In genomic region chr11:117975211-117975967, GRCm38 (mm10) we compare ENCODE assay signal across 8 mouse cellular contexts. TPM values are rescaled to one million over a fixed set of nuclear protein-coding genes. Genes with fewer than 3 reads are reported as not detected.
DNase-seq lines count a peak whose midpoint lies in the region; ATAC-seq and TF ChIP-seq lines count a peak whose summit lies in the region.

No protein-coding gene starts in this region.

- H3K4me1 ChIP-seq in kidney, embryonic 16.5 days (ENCODE audit: insufficient read depth, low read length), result peaks cover 37% of the 10 kb centered on the region
- H3K4me1 ChIP-seq in bone marrow macrophage, adult 2 months (ENCODE audit: control insufficient read depth, insufficient read depth, low read length), result peaks cover 67% of the 10 kb centered on the region
- H3K4me1 ChIP-seq in hindbrain, embryonic 10.5 days (replicated peaks), result peaks cover 83% of the 10 kb centered on the region

- no peak overlapping the region for H3K4me3 ChIP-seq in kidney, embryonic 16.5 days (ENCODE audit: low read length)
- no peak overlapping the region for H3K4me3 ChIP-seq in bone marrow macrophage, adult 2 months (ENCODE audit: insufficient read depth, low read length)
- peak overlapping the region; percentile 41 for H3K4me3 ChIP-seq in hindbrain, embryonic 10.5 days

- no peaks in the 10 kb centered on the region for H3K9me3 ChIP-seq in kidney, embryonic 16.5 days (ENCODE audit: low read length)
- H3K9me3 ChIP-seq in hindbrain, embryonic 10.5 days, result no peaks in the 10 kb centered on the region

- ATAC-seq in kidney, embryonic 16.5 days (ENCODE audit: low FRiP score, low TSS enrichment), result peak; percentile 40; the same call in 1 of the 2 replicates
- no peak for ATAC-seq in erythroblast, adult 5-6 weeks (replicated peaks; ENCODE audit: low FRiP score, poor library complexity, severe bottlenecking)

- WGBS in kidney, embryonic 16.5 days, result 7% methylated on average over 18 of the region's 18 CpGs
- under 1% methylated on average over 18 of the region's 18 CpGs for WGBS in hindbrain, embryonic 10.5 days

- no peak for DNase-seq in kidney, adult 11 months
- DNase-seq in hindbrain, embryonic 10.5 days (ENCODE audit: low spot score), result peak; percentile 85
- peak; percentile 62 for DNase-seq in neural tube, embryonic 10.5 days (ENCODE audit: extremely low spot score, low spot score)
- no peak for DNase-seq in layer of hippocampus, postnatal 25 days (ENCODE audit: extremely low spot score in 1 of 2, low spot score in 1 of 2)
- DNase-seq in right cerebral cortex, adult 18-20 months, result no peak

- peak overlapping the region; percentile 61 for H3K9ac ChIP-seq in kidney, embryonic 16.5 days (replicated peaks; ENCODE audit: low read length)

- peak overlapping the region; percentile 88 for H3K27ac ChIP-seq in kidney, embryonic 16.5 days (ENCODE audit: low read length)
- H3K27ac ChIP-seq in bone marrow macrophage, adult 2 months (ENCODE audit: insufficient read depth, low read depth, low read length), result 0 out of 2 replicates have a peak overlapping the region, but pooled peaks have one; percentile 6
- peak overlapping the region; percentile 93 for H3K27ac ChIP-seq in hindbrain, embryonic 10.5 days

- H3K4me2 ChIP-seq in kidney, embryonic 16.5 days (replicated peaks; ENCODE audit: low read depth, low read length), result no peak overlapping the region

- no peak for TF ChIP-seq POLR2A in bone marrow macrophage, adult 2 months (IDR thresholded peaks at IDR 0.05; ENCODE audit: borderline replicate concordance, low read depth, low read length)

- no peaks in the 10 kb centered on the region for H3K27me3 ChIP-seq in kidney, embryonic 16.5 days (ENCODE audit: insufficient read depth, low read length)
- peaks cover 29% of the 10 kb centered on the region for H3K27me3 ChIP-seq in hindbrain, embryonic 10.5 days (ENCODE audit: insufficient read depth, poor library complexity, severe bottlenecking)

- no peak for TF ChIP-seq CTCF in bone marrow macrophage, adult 2 months (IDR thresholded peaks at IDR 0.05; ENCODE audit: low read depth, low read length)

- no peaks in the 10 kb centered on the region for H3K36me3 ChIP-seq in kidney, embryonic 16.5 days (ENCODE audit: insufficient read depth, low read length)
- no peaks in the 10 kb centered on the region for H3K36me3 ChIP-seq in hindbrain, embryonic 10.5 days

RNA-seq across cellular contexts. Expression of gene Socs3, which starts 5.5 kb away (rescaled TPM):
- polyA plus RNA-seq in kidney, embryonic 16.5 days (2015; fragmentation: Nextera tagmentation; extraction: Ambion mirVana), result 14.6 and 15.9 TPM in 2 replicates
- polyA plus RNA-seq in bone marrow macrophage, adult 2 months (2012; ENCODE audit: insufficient read depth, insufficient read length, missing spikeins), result 6.9 and 7.1 TPM in 2 replicates
- polyA plus RNA-seq in hindbrain, embryonic 10.5 days (2016; fragmentation: Nextera tagmentation; extraction: Ambion mirVana), result 12.5 and 14.2 TPM in 2 replicates
- total RNA-seq in erythroblast, adult 5-6 weeks (2015; ENCODE audit: low replicate concordance), result 0.19 and 0.42 TPM in 2 replicates
- 1.3 and 1.5 TPM in 2 replicates for total RNA-seq in erythroblast, adult 5-6 weeks (2017; ENCODE audit: low replicate concordance)
- 1 to 10 TPM; 1.3 to 1.8 TPM for total RNA-seq in layer of hippocampus, postnatal 25 days (2021)

RNA-seq across cellular contexts. Expression of gene Pgs1, which starts 10.7 kb away (rescaled TPM):
- 37.5 and 41.8 TPM in 2 replicates for polyA plus RNA-seq in kidney, embryonic 16.5 days (2015; fragmentation: Nextera tagmentation; extraction: Ambion mirVana)
- 35.4 and 37.1 TPM in 2 replicates for polyA plus RNA-seq in bone marrow macrophage, adult 2 months (2012; ENCODE audit: insufficient read depth, insufficient read length, missing spikeins)
- 46.2 and 51.9 TPM in 2 replicates for polyA plus RNA-seq in hindbrain, embryonic 10.5 days (2016; fragmentation: Nextera tagmentation; extraction: Ambion mirVana)
- total RNA-seq in erythroblast, adult 5-6 weeks (2015; ENCODE audit: low replicate concordance), result 9.2 and 14.6 TPM in 2 replicates
- total RNA-seq in erythroblast, adult 5-6 weeks (2017; ENCODE audit: low replicate concordance), result 20.8 and 32.9 TPM in 2 replicates
- total RNA-seq in layer of hippocampus, postnatal 25 days (2021), result 10 to 100 TPM; 74.2 to 75.9 TPM

Comparison
In these comparisons a context has a peak if more than half of its experiments do, and no peak if none do; other contexts are left out.
1. H3K27ac ChIP-seq: peak in every context shown above with its lines; median percentile 93 in hindbrain, embryonic 10.5 days; 88 in kidney, embryonic 16.5 days; 6 in bone marrow macrophage, adult 2 months.
2. DNase-seq: peak in hindbrain, embryonic 10.5 days (single experiment) and neural tube, embryonic 10.5 days (single experiment); none in kidney, adult 11 months (single experiment), layer of hippocampus, postnatal 25 days (0 of 2) and right cerebral cortex, adult 18-20 months (single experiment).